Mouse (Mus musculus) gastrocnemius, postnatal 25 days (tissue): ENCODE measurements around the gene Gsc. TPM values are rescaled to one million over a fixed set of nuclear protein-coding genes. Genes with fewer than 3 reads are reported as not detected.

ENCODE experiments used
- DNase-seq: peaks from one replicate; pipeline ENCODE4 v3.0.0; 2022
- long read RNA-seq, 2 experiments: library from polyadenylated mRNA; stranded (forward); transcript quantifications; one replicate each; pipeline ENCODE4 v2.0.0; 2021
- total RNA-seq, 2 experiments: library from RNA; stranded (reverse); gene quantifications; 1 replicate in 1 of 2; 2 replicates in 1 of 2; pipeline ENCODE4 v1.2.3; 2021

The Gsc gene
- under 1 TPM in 1 of 2 experiments, not detected in 1; 0.20 TPM for total RNA-seq
- long read RNA-seq, experiment 1, partial matches to known transcripts, result 0 of 1 reads
- long read RNA-seq, experiment 1, other reads (novel, unspliced or antisense), result 0 of 1 reads
- long read RNA-seq, experiment 2, partial matches to known transcripts, result 1 of 1 reads
- long read RNA-seq, experiment 2, other reads (novel, unspliced or antisense), result 0 of 1 reads

DNA sequence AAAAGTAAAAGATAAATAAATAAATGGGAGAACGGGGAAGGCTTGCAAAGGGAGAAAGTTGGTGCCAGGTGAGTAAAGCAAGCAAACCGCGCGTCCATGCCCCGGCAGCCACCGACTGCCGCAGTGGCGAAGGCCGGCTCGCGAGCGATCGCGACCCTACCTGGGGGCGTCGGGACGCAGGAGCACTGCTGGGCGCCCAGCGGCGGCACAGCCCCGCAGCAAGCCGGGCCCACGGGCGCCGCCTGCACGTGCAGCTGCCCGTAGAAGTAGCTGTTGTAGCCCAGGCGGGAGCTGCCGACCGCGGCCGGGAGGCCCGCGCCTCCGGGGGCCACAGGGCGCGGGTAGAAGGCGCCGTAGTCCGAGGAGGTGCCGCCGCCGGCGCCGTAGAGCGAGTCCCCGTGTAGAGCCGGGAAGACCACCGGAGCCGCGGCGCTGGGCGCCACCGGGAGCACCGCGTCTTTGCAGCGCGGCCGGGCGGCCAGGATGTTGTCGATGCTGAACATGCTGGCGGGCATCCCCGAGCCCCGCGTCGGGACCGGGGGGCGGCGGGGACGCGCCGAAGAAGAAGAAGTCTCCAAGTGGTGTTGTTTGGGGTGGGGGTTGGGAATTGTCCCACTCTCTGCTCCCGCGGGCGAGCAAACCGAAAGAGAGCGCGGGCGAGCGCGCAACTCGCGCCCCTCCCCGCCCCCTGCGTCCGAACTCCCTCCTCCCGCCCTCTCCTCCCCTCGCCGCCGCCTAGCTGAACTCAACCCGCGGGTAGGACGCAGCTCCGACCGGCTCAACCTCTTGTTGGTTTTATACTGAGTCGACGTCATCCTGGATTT lies at the start of gene Gsc:
Gene Gsc (minus strand): TSS at position 730 of the 824 bp plus-strand sequence.
- DNase-seq, result peak; percentile 34

DNA sequence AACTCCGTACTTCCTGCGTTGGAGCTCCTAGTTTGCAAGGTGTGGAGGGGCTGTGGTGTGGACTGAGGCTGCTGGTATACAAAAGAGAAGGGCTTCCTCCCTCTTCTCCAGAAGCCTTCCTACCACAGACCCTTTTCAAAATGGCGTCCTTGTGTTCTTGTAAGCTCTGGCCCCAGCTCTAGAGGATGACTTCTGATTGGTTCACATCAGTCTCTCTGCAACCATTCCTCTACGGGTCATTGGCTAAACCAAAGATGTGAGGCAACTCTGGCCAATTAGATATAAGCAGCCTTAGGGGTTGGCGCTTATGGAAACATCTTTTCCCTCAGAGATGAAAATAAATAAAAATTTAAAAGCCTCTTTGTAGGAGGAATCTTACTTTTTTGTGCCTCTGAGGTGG lies 46.6 kb upstream of the Gsc start:
- DNase-seq, result no peak

DNA sequence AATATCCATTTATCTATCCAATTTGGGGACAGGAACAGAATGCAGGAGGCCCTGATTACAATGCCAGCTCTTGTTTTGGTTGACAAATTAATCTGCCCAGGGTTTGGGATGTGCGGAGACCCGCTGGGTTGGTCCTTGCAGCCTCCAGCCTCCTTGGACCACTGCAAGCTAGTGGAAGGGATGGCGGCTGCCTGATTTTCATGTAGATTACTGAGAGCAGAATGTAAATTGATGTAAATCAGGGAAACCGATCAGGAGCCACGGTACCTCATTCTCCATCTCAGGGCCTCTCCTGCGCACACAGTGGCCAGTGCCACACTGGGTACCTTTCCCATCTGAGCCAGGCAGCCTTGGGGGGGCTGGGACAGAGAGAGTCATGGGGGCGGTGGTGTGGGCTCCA lies 34.8 kb upstream of the Gsc start:
- no peak for DNase-seq

DNA sequence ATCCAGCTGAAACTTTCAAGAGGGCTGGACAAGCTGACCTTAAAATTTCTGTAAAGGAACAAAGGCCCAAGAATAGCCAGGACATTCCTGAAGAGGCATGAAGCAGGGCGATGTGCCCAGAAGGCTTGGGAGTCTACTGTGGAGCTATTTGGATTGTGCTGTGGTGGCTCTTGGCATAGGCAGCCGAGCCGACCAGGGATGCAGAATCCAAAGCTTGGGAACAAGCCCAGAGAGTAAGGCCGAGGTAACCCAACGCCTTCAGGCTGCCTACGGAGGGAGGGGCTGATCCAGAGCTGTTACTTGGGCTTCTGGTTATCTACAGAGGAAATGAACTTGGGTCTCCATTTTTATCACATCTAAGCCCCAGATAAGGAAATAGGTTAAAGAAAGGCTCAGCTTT lies 18.9 kb upstream of the Gsc start:
- peak; percentile 81 for DNase-seq

DNA sequence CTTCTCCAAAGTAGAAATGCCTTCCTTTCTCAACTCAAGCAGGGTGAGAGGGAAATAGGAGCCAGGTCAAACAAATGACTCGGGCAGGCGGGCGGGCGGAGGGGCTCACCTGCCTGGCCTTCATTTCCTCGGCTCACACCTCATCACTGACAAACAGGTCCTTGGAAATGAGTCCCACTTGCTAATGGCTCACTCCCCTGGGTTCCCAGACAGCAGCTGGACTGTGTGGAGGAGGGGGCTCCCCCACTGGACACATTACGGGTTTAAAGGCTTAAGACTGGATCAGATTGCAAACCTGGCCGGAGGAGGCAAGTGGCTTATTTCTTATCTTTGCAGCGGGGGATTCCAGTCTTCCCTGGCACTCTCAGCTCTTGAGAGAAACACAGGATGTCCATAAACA lies 13.1 kb upstream of the Gsc start:
- DNase-seq, result no peak

DNA sequence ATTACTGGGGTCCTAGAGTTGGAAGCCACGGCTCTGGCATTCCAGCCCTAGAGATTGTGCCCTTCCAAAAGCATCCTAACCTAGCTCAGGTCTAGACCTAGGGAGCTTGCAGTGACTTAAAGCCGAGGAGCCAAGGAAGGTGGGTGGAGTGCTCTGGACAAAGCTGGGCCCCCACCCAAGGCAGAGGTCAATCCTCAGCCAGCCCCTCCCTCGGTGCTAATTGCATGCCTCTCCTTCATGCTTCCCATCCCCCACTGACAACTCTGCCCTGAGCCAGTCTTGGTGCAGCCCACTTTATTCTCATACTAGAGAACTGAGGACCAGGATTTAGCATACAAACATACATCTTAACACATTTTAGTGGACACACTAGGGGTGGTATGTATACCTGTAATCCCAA lies 12.0 kb upstream of the Gsc start:
- no peak for DNase-seq

DNA sequence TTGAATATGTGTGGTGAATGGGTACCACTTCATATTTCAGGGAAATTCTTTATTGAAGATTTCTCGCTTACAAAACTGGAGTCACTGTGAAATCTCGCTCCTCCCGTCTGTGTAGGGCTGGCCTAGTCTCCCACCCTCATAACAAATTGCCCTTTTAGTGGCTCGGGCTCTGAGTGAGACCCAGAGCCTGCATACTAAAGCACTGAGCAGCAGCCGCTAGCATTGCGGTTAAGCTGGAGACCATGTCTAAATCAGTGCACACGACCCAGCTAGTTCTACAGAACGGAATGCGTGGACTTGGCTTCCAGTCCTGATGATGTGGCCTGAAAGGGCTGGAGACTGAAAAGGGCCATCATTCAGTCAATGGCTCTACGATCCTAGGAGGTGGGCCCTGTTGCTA lies 7.9 kb upstream of the Gsc start:
- no peak for DNase-seq

DNA sequence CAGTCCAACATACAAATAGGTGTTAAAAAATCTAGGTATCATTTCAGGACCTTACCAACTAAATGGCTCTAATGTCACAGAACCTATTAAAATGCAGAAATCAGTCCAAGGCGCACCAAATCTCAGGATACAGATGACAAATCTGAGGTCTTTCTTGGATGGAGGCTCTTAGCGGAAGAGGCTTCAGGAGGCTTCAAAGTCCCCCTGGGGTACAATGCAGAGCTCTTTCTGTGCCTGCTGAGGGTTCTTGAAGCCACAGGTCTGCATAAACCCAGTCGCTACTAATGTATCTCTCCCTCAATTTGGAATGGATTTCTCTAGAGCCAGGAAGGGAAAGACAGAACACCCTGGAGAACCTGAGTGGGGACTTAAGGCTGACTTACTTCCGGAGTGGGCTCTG lies 5.1 kb upstream of the Gsc start:
- DNase-seq, result no peak

DNA sequence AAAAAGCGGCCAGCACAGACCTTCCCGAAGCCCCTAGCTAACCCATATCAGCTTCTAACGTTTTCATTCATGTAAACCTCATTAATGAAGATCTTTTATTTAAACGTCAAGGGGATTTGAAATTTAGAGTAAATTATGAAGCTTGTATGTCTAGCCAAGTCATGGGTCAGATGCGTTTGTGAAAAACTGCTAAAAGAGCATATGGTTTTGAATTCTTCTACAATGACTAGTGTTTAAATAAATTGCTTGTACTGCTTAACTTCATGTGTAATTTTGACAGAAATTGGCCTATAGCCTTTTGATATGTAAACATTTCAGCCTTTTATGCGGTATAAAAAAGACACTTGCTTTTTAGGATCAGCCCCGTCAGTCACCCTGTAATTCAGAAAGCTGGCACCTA lies 4.4 kb upstream of the Gsc start:
- no peak for DNase-seq

DNA sequence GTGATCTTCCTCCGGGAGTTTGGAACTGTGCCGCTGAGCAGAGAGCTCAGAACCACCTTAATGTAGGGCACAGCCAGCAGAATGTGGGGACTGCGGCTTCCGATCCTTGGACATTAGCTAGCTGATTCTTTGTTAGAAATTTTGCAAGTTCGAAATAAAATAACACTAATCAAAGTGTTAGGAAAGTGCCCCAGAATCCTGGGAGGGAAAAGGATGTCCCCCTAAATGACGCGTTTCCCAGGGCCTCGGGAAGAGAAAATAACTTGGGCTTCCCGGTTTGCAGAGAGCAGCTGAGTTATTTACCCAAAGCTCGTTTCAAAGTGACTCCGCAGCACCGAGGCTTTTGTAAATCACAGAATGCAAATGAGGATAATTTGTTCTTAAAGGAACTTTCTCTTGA lies 3.9 kb upstream of the Gsc start:
- DNase-seq, result no peak

DNA sequence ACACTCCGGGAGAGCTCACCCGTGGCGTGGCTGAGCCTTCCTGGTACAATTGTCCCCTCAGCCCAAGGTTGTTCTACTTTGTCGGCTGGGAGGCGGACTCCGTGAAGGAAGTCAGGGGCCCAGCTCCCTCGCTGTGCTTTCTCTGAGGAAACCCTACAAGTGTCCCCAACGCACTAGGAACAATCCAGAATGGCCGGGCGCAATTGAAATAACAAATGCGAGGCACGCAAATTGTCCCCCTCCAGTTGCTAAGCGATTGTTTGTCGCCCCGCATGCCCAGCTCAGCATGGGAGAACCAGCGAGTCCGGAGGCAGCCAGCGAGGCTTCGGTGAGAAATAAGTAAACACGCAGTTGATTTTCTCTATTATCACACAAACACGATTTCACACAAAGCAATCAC lies 2.8 kb upstream of the Gsc start:
- no peak for DNase-seq

DNA sequence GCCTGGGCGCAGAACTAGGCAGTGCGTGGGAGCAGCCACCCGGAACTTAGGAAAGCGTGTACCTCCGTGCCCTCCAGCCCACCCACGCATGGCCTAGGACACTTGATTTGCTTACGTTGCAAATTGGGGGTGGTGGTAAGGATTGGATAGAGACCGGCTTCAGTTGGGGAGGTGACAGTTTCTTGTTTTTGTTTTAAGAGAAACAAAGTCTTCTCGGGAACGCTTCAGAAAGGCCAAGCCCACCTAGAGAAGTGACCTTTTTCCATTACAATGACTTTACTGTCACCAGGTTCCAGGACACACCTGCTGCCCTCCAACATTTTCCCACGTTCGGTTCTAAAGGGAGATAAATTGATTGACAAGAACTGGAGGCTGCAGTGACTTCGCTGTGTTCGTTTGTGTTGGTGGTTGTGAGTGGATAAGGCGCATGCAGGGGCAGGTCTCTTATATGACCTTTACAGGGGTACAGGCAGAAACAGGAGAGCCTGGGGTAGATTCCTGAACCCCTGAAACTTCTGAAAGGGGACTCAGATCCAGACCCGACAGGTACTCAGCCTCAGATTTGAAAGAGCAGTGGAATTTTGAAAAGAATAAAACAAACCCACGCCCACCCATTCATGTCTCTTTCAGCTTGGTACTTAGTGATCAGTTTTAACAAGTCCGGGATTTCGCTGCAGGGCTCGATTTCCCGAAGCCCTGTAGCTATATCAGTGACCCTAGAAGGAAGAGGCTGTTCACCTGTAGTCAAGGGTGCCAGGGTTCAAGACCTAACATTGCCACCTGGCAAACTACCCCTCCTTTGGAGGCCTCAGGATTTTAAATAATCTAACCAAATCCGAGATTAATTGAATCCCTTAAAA lies 2.0 kb upstream of the Gsc start:
- no peak for DNase-seq

DNA sequence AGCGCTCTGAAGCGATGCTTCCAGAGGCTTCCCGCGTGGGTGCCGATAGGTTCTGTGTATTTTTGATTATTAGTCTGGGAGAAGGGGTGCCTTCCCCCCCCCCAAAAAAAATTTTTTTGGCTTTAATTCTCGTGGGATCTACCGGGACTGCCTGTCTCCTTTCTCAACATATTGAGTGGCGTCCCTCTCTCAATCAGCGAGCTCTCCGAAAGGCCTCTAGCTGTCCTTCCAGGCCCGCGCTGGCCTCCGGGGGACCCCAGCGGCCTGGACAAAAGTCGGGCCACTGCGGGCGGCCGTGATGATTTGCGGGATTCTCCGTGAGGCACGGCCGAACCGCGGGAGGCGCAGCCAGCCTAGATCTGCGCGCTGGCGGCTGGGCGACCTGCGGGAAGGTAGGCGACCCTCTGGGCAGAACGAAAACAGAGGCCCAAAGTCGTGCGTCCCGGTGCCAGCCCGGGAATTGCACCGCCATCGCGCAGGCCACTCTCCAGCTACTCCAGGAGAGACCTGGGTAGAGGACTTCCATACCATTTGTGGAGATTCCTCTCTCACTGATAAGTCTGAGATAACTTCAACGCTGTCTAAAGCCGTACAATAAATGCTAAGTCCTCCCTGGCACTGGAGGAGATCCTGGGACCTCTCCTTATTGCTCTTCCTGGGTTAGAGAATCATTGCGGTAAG lies 1.2 kb upstream of the Gsc start:
- DNase-seq, result no peak

DNA sequence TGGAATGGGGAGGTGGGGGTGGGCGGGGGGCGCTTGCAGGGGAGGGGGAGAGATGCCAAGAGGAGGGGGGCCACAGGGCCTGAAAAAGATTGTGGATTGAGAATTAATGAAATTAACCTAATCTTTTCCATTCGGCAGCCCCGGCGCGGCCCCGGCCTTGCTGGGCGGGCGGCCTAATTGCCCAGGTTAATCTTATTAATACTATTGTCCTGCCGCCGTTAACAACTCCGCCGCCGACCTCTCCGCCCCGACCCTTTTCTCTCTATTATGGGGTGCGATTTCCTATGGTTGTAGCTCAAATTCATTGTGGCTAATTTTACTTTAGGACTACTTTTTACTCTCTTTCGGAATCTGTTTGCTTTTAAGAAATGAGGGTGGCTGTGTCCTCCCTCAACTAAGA lies 362 bp upstream of the Gsc start:
- no peak for DNase-seq

DNA sequence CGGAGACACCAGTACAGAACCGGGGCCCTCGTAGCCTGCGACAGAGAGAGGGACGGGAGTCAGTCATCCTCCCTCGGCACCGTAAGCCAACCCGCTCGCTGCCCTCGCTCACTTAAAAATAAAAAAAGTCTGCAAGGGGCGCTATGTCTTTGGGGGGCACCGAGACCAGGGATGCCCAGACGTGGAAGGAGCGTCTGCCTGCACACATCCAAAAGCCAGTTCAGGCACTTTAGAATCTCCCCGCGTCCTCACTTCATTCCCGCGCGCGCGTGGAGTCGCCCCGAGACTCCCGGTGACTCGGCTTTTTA lies 958 bp downstream of the Gsc start:
- DNase-seq, result no peak

DNA sequence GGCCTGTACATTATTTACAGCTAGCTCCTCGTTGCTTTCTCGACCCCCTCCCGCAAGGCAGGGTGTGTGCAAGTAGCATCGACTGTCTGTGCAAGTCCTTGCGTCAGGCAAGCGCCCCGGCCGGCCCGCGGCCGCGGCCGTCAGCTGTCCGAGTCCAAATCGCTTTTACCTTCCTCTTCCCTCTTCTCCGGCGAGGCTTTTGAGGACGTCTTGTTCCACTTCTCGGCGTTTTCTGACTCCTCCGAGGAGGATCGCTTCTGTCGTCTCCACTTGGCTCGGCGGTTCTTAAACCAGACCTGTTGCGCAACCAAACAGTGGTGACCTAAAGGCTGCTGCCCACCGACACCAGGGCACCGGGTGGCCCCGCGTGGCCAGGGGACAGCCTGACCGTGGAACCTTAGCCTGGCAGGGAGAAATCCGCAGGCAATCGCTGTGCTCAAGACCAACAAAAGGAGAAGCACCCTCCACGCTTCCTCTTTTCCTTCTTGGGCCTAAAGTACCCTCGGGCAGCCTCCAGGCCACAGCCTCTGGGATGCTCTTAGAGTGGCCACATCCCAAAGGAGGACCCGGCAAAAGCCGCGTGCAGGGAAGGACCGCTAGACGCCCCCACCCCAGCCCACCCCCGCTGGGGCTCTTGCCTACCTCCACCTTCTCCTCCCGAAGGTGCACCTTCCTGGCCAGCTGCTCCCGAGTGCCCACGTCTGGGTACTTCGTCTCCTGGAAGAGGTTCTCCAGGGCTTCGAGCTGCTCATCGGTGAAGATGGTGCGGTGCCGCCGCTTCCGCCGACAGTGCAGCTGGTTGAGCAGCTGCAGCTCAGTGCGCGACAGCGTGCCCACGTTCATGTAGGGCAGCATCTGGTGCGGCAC lies 1.5 kb downstream of the Gsc start:
- DNase-seq, result no peak

DNA sequence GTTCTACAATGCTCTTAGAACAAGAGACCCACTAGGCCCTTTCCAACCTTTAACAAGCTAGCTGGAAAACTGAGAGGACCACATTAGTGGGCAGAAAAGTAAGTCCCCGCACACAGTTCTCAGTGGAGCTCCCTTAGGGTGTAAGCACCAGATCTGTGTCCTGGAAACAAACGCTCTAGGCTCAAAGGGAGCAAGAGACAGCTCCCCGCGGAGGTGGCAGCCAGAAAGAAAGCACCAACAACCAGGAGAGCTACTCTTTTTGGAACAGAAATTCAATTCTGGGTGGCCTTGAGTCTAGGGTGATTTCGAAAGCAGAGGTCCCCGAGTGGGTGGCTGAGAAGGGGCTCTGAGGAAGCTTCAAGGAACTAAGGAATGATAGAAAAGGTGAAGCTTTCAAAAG lies 2.5 kb downstream of the Gsc start:
- DNase-seq, result no peak

DNA sequence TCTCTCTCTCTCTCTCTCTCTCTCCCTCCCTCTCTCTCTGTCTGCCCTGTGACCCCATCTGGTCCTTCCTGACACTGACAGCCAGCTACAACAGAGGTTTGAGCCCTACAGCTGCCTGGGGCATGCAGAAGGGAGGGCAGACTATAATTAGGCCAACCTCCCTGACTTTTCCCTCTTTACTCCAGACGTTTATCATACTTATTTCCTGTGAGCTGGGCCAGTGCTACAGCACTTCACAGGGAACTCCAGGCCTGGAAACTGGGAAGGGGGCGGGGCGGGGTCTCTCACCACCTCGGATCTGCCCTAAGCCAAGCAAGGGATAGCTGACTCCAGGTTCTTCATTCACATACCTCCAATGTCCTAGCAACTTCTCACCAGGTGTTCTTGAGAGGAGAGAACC lies 4.3 kb downstream of the Gsc start:
- DNase-seq, result no peak

DNA sequence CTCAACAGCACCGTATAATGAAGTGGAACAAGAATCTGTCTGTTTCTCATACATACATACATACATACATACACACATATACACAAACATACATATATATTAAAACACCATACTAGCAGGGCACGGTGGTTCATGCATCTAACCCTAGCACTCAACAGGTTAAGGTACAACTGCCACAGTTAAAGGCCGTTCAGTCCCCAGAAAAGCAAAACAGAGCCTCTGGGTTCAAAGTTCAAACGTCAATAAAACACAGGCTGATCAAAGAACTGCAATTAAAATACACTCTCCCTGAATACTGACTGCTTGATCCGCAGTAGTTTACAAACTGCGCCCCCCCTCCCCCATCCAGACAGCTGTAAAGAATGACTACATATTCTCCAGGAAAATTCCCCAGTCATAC lies 5.8 kb downstream of the Gsc start:
- DNase-seq, result no peak

DNA sequence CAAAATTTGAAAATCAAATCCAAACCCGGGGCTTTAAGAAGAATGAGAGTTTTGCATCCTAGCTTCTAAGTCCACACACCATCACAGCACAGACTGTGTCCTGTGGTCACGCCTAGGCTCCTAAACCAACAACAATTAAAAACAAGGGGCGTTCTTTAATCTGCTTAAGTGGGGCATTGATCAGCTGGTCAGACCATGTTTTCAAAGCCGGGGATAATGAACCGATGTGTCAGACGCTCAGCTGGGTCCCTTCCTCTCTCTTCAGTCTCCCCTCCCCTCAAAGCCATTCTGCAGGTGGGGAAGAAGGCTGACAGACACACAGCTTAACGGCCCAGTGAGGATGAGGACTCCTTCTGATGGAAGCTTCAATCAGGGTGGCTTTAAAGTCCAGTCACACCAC lies 6.2 kb downstream of the Gsc start:
- no peak for DNase-seq

DNA sequence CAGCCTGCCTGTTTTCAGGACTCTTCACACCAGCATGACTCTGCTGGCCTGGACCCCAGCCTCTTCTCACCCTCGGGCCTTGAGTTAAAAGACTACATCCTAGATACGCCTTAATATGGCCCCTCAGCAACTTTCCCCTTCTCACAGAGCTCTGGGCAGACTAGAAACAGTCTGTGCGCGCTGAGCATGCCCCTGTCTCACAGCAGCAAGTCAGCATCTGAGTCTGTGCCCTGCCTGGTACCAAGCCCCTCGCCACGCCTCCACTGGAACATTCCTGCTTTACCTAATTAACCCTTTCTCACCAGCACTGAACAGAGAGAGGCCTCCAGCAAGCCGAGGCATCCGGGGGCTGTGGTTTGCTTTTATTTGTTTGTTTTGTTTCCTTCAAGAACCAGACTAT lies 11.8 kb downstream of the Gsc start:
- DNase-seq, result no peak

DNA sequence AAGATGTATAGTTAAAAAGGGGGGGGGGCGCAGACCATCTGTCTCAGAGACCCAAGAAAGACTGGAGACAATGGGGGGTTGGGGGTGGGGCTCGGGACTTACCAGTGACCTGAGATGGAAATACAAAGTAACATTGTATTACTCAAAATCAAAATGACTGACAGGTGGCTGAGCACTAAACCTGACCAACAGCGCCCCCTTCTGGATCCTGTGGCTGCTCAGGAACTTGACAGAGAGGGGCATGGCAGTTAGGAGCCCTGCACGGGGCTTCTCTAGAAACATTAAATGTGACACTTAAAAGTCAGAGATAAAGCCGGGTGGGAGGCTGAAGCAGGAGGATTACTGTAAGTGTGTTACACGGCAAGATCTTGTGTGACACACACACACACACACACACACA lies 13.8 kb downstream of the Gsc start:
- no peak for DNase-seq
